Mouse (Mus musculus) CH12F3 (cell line): ENCODE results near the gene Tmem204.

Experiments used
- in situ Hi-C: fragments of 300-500 bp; cut with MboI; formaldehyde crosslinking; loops from 2 replicates; pipeline ENCODE4 v1.14.3; 2020; ENCODE audit warnings: low sequenced_read_pairs

The Tmem204 gene

GRCm38 (mm10) chr17:25086724-25087123 is 3.3 kb upstream of the Tmem204 start:
- in situ Hi-C loops = no loop called here

GRCm38 (mm10) chr17:25084835-25085385 is 1.5 kb upstream of the Tmem204 start:
- in situ Hi-C loops = no loop called here

GRCm38 (mm10) chr17:25082887-25083286 is 504 bp downstream of the Tmem204 start:
- in situ Hi-C loops = no loop called here

GRCm38 (mm10) chr17:25082081-25082847 is 1.1 kb downstream of the Tmem204 start:
- in situ Hi-C loops = no loop called here

- in situ Hi-C loops = no loop called here
Measured at GRCm38 (mm10) chr17:25080960-25081381, 2.4 kb downstream of the Tmem204 start.

GRCm38 (mm10) chr17:25080210-25080609 is 3.2 kb downstream of the Tmem204 start:
- in situ Hi-C loops = no loop called here

- in situ Hi-C loops = no loop called here
Measured at GRCm38 (mm10) chr17:25077771-25078372, 5.5 kb downstream of the Tmem204 start.

- in situ Hi-C loops = no loop called here
Measured at GRCm38 (mm10) chr17:25076906-25077305, 6.5 kb downstream of the Tmem204 start.

- in situ Hi-C loops = no loop called here
Measured at GRCm38 (mm10) chr17:25068690-25069089, 14.7 kb downstream of the Tmem204 start.

GRCm38 (mm10) chr17:25067442-25067851 is 15.9 kb downstream of the Tmem204 start:
- in situ Hi-C loops = no loop called here

GRCm38 (mm10) chr17:25066595-25066994 is 16.8 kb downstream of the Tmem204 start:
- in situ Hi-C loops = no loop called here

GRCm38 (mm10) chr17:25065189-25065588 is 18.2 kb downstream of the Tmem204 start:
- in situ Hi-C loops = no loop called here

- in situ Hi-C loops = no loop called here
Measured at GRCm38 (mm10) chr17:25064351-25064750, 19.0 kb downstream of the Tmem204 start.

- in situ Hi-C loops = no loop called here
Measured at GRCm38 (mm10) chr17:25063872-25064271, 19.5 kb downstream of the Tmem204 start.

GRCm38 (mm10) chr17:25063261-25063660 is 20.1 kb downstream of the Tmem204 start:
- in situ Hi-C loops = no loop called here

GRCm38 (mm10) chr17:25057041-25057440 is 26.4 kb downstream of the Tmem204 start:
- in situ Hi-C loops = no loop called here

- in situ Hi-C loops = no loop called here
Measured at GRCm38 (mm10) chr17:25053274-25053673, 30.1 kb downstream of the Tmem204 start.

GRCm38 (mm10) chr17:25047143-25047542 is 36.2 kb downstream of the Tmem204 start:
- in situ Hi-C loops = no loop called here

GRCm38 (mm10) chr17:25045281-25045680 is 38.1 kb downstream of the Tmem204 start:
- in situ Hi-C loops = no loop called here

GRCm38 (mm10) chr17:25044879-25045278 is 38.5 kb downstream of the Tmem204 start:
- in situ Hi-C loops = no loop called here

GRCm38 (mm10) chr17:25036183-25036582 is 47.2 kb downstream of the Tmem204 start:
- in situ Hi-C loops = no loop called here
